12 mouse cellular contexts compared by ENCODE assay signal in genomic region chr9:41879080-41879479, GRCm38 (mm10).
DNase-seq lines count a peak whose midpoint lies in the region; ATAC-seq lines count a peak whose summit lies in the region.
"Had no signal": no experiment of that assay in that cellular context is flagged by ENCODE, and none has a peak within 500 bp of the region (broad histone marks: within the 10 kb centered on the region; RNA-seq: fewer than 3 reads in every experiment).

No protein-coding gene starts in this region.

- no peak overlapping the region for H3K4me3 ChIP-seq in heart, embryonic 11.5 days (ENCODE audit: low read depth, low read length)
- H3K4me3 ChIP-seq: midbrain, embryonic 12.5 days; neural tube, embryonic 12.5 days had no signal

- peak; percentile 55 to 58 for DNase-seq in heart, adult 18-20 months
- DNase-seq in heart, adult 8-10 months (ENCODE audit: low spot score), result peak; percentile 23
- peak; percentile 71 for DNase-seq in kidney, postnatal 10 days
- DNase-seq in lung, postnatal 25 days (ENCODE audit: low spot score), result peak; percentile 34
- DNase-seq in thymus, postnatal 4 days, result no peak
- no peak for DNase-seq in adrenal gland, adult (ENCODE audit: inconsistent age in 2 of 2, low spot score in 1 of 2)

- no peak overlapping the region for H3K4me2 ChIP-seq in heart, embryonic 11.5 days
- H3K4me2 ChIP-seq: midbrain, embryonic 12.5 days; neural tube, embryonic 12.5 days had no signal

- WGBS in heart, embryonic 11.5 days (ENCODE audit: insufficient replicate concordance), result 53% methylated on average over 1 of the region's 1 CpGs

- no peaks in the 10 kb centered on the region for H3K9me3 ChIP-seq in heart, embryonic 11.5 days (replicated peaks; ENCODE audit: control insufficient read depth, low read length)
- H3K9me3 ChIP-seq: midbrain, embryonic 12.5 days; neural tube, embryonic 12.5 days had no signal

- H3K4me1 ChIP-seq in heart, embryonic 11.5 days (ENCODE audit: control insufficient read depth, insufficient read depth, low read length), result peaks cover 12% of the 10 kb centered on the region

- ATAC-seq in heart, embryonic 11.5 days (replicated peaks; ENCODE audit: insufficient number of reproducible peaks, low FRiP score, low TSS enrichment), result no peak
- ATAC-seq in erythroblast, adult 5-6 weeks (replicated peaks; ENCODE audit: low FRiP score, poor library complexity, severe bottlenecking), result no peak
- ATAC-seq: forebrain, embryonic 16.5 days had no signal

- H3K36me3 ChIP-seq in heart, embryonic 11.5 days (ENCODE audit: control insufficient read depth, insufficient read depth, low read length), result no peaks in the 10 kb centered on the region; the same call in 1 of the 2 replicates
- H3K36me3 ChIP-seq: G1E; midbrain, embryonic 12.5 days; neural tube, embryonic 12.5 days had no signal

- no peaks in the 10 kb centered on the region for H3K27me3 ChIP-seq in heart, embryonic 11.5 days (ENCODE audit: control insufficient read depth, insufficient read depth, low read length)
- H3K27me3 ChIP-seq: midbrain, embryonic 12.5 days; neural tube, embryonic 12.5 days had no signal

- H3K9ac ChIP-seq in heart, embryonic 11.5 days (ENCODE audit: low read depth, low read length), result no peak overlapping the region
- H3K9ac ChIP-seq: midbrain, embryonic 12.5 days; neural tube, embryonic 12.5 days had no signal

- H3K27ac ChIP-seq in heart, embryonic 11.5 days (ENCODE audit: low read depth, low read length), result no peak overlapping the region
- H3K27ac ChIP-seq: midbrain, embryonic 12.5 days; neural tube, embryonic 12.5 days had no signal

Comparison
In these comparisons a context has a peak if more than half of its experiments do, and no peak if none do; other contexts are left out.
1. DNase-seq: peak in heart, adult 18-20 months (2 of 2), heart, adult 8-10 months (single experiment), kidney, postnatal 10 days (single experiment) and lung, postnatal 25 days (single experiment); none in thymus, postnatal 4 days (single experiment) and adrenal gland, adult (0 of 2).